ENCODE assay signal across 13 mouse cellular contexts in genomic region chr17:25754241-25754640, GRCm38 (mm10). TPM values are rescaled to one million over a fixed set of nuclear protein-coding genes. Genes with fewer than 3 reads are reported as not detected.
A peak's percentile ranks its signal among the peaks of the same experiment; 100 is the strongest.
DNase-seq lines count a peak whose midpoint lies in the region; ATAC-seq and TF ChIP-seq lines count a peak whose summit lies in the region.
"Had no signal": no experiment of that assay in that cellular context is flagged by ENCODE, and none has a peak within 500 bp of the region (broad histone marks: within the 10 kb centered on the region; RNA-seq: fewer than 3 reads in every experiment).

Msln (minus strand) TSS chr17:25754378.

- H3K4me2 ChIP-seq in heart, embryonic 12.5 days: no peak within 1 kb of the TSS
- no peak within 1 kb of the TSS for H3K4me2 ChIP-seq in heart, embryonic 16.5 days (ENCODE audit: low read depth, low read length)
- H3K4me2 ChIP-seq in limb, embryonic 14.5 days (replicated peaks; ENCODE audit: low read depth, low read length, severe bottlenecking): no peak within 1 kb of the TSS
- H3K4me2 ChIP-seq in midbrain, embryonic 11.5 days: no peak within 1 kb of the TSS
- H3K4me2 ChIP-seq: hindbrain, embryonic 15.5 days; neural tube, embryonic 12.5 days had no signal

- H3K4me1 ChIP-seq in heart, embryonic 12.5 days (replicated peaks): peaks cover 27% of the 10 kb centered on the region
- H3K4me1 ChIP-seq in E14TG2a.4 (replicated peaks; ENCODE audit: low read depth, low read length): peaks cover 81% of the 10 kb centered on the region
- 0 out of 2 replicates have a peak, but pooled peaks cover 4% of the 10 kb centered on the region for H3K4me1 ChIP-seq in heart, embryonic 16.5 days (ENCODE audit: control insufficient read depth, insufficient read depth, low read length)
- H3K4me1 ChIP-seq in limb, embryonic 14.5 days (ENCODE audit: control insufficient read depth, insufficient read depth, low read length): no peaks in the 10 kb centered on the region
- no peaks in the 10 kb centered on the region for H3K4me1 ChIP-seq in midbrain, embryonic 11.5 days (ENCODE audit: control insufficient read depth, insufficient read depth, low read length)
- H3K4me1 ChIP-seq: midbrain, embryonic 10.5 days had no signal

- H3K27ac ChIP-seq in heart, embryonic 12.5 days (ENCODE audit: poor library complexity, severe bottlenecking): no peak within 1 kb of the TSS
- H3K27ac ChIP-seq in heart, embryonic 16.5 days (ENCODE audit: low read length): no peak within 1 kb of the TSS
- H3K27ac ChIP-seq in limb, embryonic 14.5 days (replicated peaks; ENCODE audit: low read depth, low read length): no peak within 1 kb of the TSS
- no peak within 1 kb of the TSS for H3K27ac ChIP-seq in midbrain, embryonic 11.5 days (ENCODE audit: low read depth, low read length)
- H3K27ac ChIP-seq: hindbrain, embryonic 15.5 days; liver, embryonic 14.5 days; midbrain, embryonic 10.5 days; neural tube, embryonic 12.5 days had no signal

- no peak for DNase-seq in heart, adult 11 months
- DNase-seq in limb, embryonic 14.5 days (ENCODE audit: low spot score): no peak
- no peak for DNase-seq in midbrain, embryonic 11.5 days (ENCODE audit: low spot score, missing footprints)
- DNase-seq: kidney, postnatal 4 days had no signal

- H3K9me3 ChIP-seq in heart, embryonic 12.5 days (replicated peaks): no peaks in the 10 kb centered on the region
- H3K9me3 ChIP-seq in E14TG2a.4 (ENCODE audit: low read length): no peaks in the 10 kb centered on the region
- no peaks in the 10 kb centered on the region for H3K9me3 ChIP-seq in heart, embryonic 16.5 days (replicated peaks; ENCODE audit: control insufficient read depth, low read length)
- H3K9me3 ChIP-seq in limb, embryonic 14.5 days (ENCODE audit: control insufficient read depth, low read length): no peaks in the 10 kb centered on the region
- no peaks in the 10 kb centered on the region for H3K9me3 ChIP-seq in midbrain, embryonic 11.5 days (ENCODE audit: control insufficient read depth, low read length)
- H3K9me3 ChIP-seq: hindbrain, embryonic 15.5 days; midbrain, embryonic 10.5 days; neural tube, embryonic 12.5 days had no signal

- TF ChIP-seq POLR2A in limb, embryonic 14.5 days (IDR thresholded peaks at IDR 0.05; ENCODE audit: borderline replicate concordance, extremely low read depth, insufficient read depth, insufficient read length): no peak

- H3K4me3 ChIP-seq in heart, embryonic 12.5 days: no peak within 1 kb of the TSS
- peak within 1 kb of the TSS; percentile 17; the same call in 1 of the 2 replicates for H3K4me3 ChIP-seq in E14TG2a.4 (replicated peaks; ENCODE audit: low read length)
- no peak within 1 kb of the TSS for H3K4me3 ChIP-seq in heart, embryonic 16.5 days (ENCODE audit: low read length)
- no peak within 1 kb of the TSS for H3K4me3 ChIP-seq in limb, embryonic 14.5 days (replicated peaks; ENCODE audit: low read length)
- H3K4me3 ChIP-seq in midbrain, embryonic 11.5 days (ENCODE audit: low read depth, low read length): no peak within 1 kb of the TSS
- H3K4me3 ChIP-seq: erythroblast, embryonic 14.5 days; hindbrain, embryonic 15.5 days; midbrain, embryonic 10.5 days; neural tube, embryonic 12.5 days had no signal

- WGBS in heart, embryonic 12.5 days: 80% methylated on average over 9 of the region's 9 CpGs
- WGBS in heart, embryonic 16.5 days: 76% methylated on average over 9 of the region's 9 CpGs
- 81% methylated on average over 8 of the region's 9 CpGs for WGBS in limb, embryonic 14.5 days
- 87% methylated on average over 9 of the region's 9 CpGs for WGBS in midbrain, embryonic 11.5 days

- TF ChIP-seq CTCF in E14TG2a.4 (conservative IDR thresholded peaks at IDR 0.05; ENCODE audit: low read length): no peak

- H3K9ac ChIP-seq in heart, embryonic 12.5 days: no peak within 1 kb of the TSS
- H3K9ac ChIP-seq in heart, embryonic 16.5 days (ENCODE audit: low read length): no peak within 1 kb of the TSS
- H3K9ac ChIP-seq in limb, embryonic 14.5 days (ENCODE audit: low read depth, low read length, severe bottlenecking): 0 out of 2 replicates have a peak within 1 kb of the TSS, but pooled peaks have one; percentile 25
- no peak within 1 kb of the TSS; the same call in 1 of the 2 replicates for H3K9ac ChIP-seq in midbrain, embryonic 11.5 days (ENCODE audit: low read length)
- H3K9ac ChIP-seq: hindbrain, embryonic 15.5 days; liver, embryonic 14.5 days; neural tube, embryonic 12.5 days had no signal

- peaks cover 23% of the 10 kb centered on the region for H3K27me3 ChIP-seq in heart, embryonic 12.5 days (replicated peaks)
- 0 out of 2 replicates have a peak, but pooled peaks cover 4% of the 10 kb centered on the region for H3K27me3 ChIP-seq in E14TG2a.4 (ENCODE audit: insufficient read depth, low read length)
- no peaks in the 10 kb centered on the region for H3K27me3 ChIP-seq in heart, embryonic 16.5 days (ENCODE audit: control insufficient read depth, insufficient read depth, low read length)
- no peaks in the 10 kb centered on the region for H3K27me3 ChIP-seq in limb, embryonic 14.5 days (ENCODE audit: control insufficient read depth, insufficient read depth, low read length)
- no peaks in the 10 kb centered on the region for H3K27me3 ChIP-seq in midbrain, embryonic 11.5 days (ENCODE audit: control insufficient read depth, insufficient read depth, low read length)
- H3K27me3 ChIP-seq: hindbrain, embryonic 15.5 days; neural tube, embryonic 12.5 days had no signal

- no peak for ATAC-seq in heart, embryonic 12.5 days (ENCODE audit: insufficient number of reproducible peaks, low FRiP score)
- ATAC-seq in heart, embryonic 16.5 days (replicated peaks; ENCODE audit: extremely low read depth, insufficient read depth, low FRiP score): no peak
- no peak for ATAC-seq in limb, embryonic 14.5 days (ENCODE audit: low FRiP score, low read depth)
- no peak for ATAC-seq in monocyte, adult 5-6 weeks (replicated peaks; ENCODE audit: insufficient number of reproducible peaks, low FRiP score, low TSS enrichment, poor library complexity, severe bottlenecking)
- no peak for ATAC-seq in midbrain, embryonic 11.5 days (ENCODE audit: low FRiP score)

- H3K36me3 ChIP-seq in heart, embryonic 12.5 days: no peaks in the 10 kb centered on the region
- no peaks in the 10 kb centered on the region for H3K36me3 ChIP-seq in E14TG2a.4 (ENCODE audit: insufficient read depth, low read length)
- H3K36me3 ChIP-seq in heart, embryonic 16.5 days (ENCODE audit: control insufficient read depth, insufficient read depth): no peaks in the 10 kb centered on the region
- no peaks in the 10 kb centered on the region for H3K36me3 ChIP-seq in limb, embryonic 14.5 days (ENCODE audit: control insufficient read depth, insufficient read depth, low read length)
- H3K36me3 ChIP-seq in midbrain, embryonic 11.5 days (ENCODE audit: control insufficient read depth, insufficient read depth, low read length): no peaks in the 10 kb centered on the region
- H3K36me3 ChIP-seq: hindbrain, embryonic 15.5 days; midbrain, embryonic 10.5 days; neural tube, embryonic 12.5 days had no signal

RNA-seq across cellular contexts. Expression of gene Msln, which starts in this region (rescaled TPM):
- polyA plus RNA-seq in heart, embryonic 12.5 days (2016; fragmentation: Nextera tagmentation; extraction: Ambion mirVana): 18.2 and 20.5 TPM in 2 replicates
- 50.0 and 51.1 TPM in 2 replicates for polyA plus RNA-seq in heart, embryonic 16.5 days (2015; fragmentation: Nextera tagmentation; extraction: Ambion mirVana)
- polyA plus RNA-seq in limb, embryonic 14.5 days (2012; rRNA removed): 0.23 and 5.5 TPM in 2 replicates
- 0.37 and 0.95 TPM in 2 replicates for polyA plus RNA-seq in limb, embryonic 14.5 days (2014; fragmentation: Nextera tagmentation; extraction: Ambion mirVana)
- total RNA-seq in monocyte, adult 5-6 weeks (2017): not detected in 3 replicates
- polyA plus RNA-seq in midbrain, embryonic 11.5 days (2014; fragmentation: Nextera tagmentation; extraction: Ambion mirVana): not detected in 2 replicates
- polyA plus RNA-seq: erythroblast, embryonic 14.5 days; hindbrain, embryonic 15.5 days had no signal
